Mouse (Mus musculus) spleen, adult 2 months (tissue): ENCODE measurements around the gene Dmac2.

Experiments used
- CTCF ChIP-seq: fragments of 200-500 bp; IDR thresholded peaks from 2 replicates; pipeline ENCODE4 v1.5.1; 2011; ENCODE audit warnings: mild to moderate bottlenecking, inconsistent platforms; ENCODE audit not compliant: insufficient read depth, insufficient read length, insufficient replicate concordance; ENCODE audit errors: extremely low read depth
- POLR2A ChIP-seq: fragments of 200-500 bp; IDR thresholded peaks from 2 replicates; pipeline ENCODE4 v1.6.1; 2011; ENCODE audit warnings: low read depth, low read length, inconsistent platforms

DNA sequence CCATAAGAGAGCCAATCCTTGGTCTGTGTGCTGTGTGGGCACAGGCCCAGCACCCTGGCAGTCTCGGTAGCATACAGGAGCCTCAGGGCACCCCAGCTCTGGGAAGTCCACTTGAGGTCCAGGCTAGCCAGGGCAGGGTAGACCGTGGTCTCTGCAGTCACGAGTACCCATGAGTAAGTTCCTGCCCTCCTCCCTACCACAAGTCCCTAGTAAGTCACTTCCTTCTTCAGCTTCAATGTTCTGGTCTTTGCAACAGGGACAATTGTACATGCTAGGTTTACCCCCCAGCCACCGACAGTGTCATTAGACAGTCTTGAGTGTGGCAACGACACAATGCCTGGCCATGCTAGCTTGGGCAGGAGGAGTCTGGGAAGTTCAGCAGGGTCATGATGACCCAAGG lies 13.5 kb downstream of the Dmac2 start:
- TF ChIP-seq CTCF (no peak), POLR2A (no peak)
